Mouse (Mus musculus): ENCODE data around the gene Tapbp. TPM values are rescaled to one million over a fixed set of nuclear protein-coding genes. Genes with fewer than 3 reads are reported as not detected.

Gene Tapbp
- polyA plus RNA-seq, 1 experiment, result 30.5 TPM

DNA sequence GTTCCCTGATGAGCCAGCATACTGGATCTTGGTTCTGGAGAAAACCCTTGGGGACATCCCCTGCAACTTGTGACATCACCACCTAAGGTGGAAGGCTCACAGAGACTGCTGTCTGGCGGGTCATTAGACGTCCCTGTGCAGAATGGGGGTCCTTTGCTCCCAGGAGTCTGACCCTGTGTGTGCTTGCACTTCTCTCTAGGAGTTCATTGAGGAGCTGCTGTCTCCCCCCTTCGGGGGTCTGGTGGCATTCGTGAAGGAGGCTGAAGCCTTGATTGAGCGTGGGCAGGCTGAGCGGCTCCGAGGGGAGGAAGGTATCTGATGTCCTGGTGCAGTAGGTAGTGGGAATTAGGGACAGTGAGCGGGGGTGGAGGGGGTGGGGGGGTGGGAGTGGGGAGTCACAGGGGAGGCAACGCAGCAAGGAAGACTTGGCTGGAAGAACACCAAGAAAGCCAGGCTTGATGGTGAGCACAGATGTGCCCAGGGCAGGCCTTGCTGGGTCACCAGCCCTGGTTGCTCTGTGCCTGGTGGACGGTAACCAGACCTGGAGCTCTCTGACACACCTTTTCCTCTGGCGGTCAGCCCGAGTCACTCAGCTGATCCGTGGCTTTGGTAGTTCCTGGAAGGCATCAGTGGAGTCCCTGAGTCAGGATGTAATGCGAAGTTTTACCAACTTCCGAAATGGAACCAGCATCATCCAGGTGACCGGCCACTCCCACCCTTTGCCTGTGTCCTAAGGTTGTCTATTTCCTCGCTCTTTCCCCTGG lies 49.6 kb downstream of the Tapbp start:
- no peak for TF ChIP-seq USF1 (IDR thresholded peaks at IDR 0.05; ENCODE audit: low read depth)
- no peak for TF ChIP-seq MYOG (IDR thresholded peaks at IDR 0.05; ENCODE audit: control insufficient read depth, extremely low read depth, insufficient read length)
- no peak for TF ChIP-seq CTCF (IDR thresholded peaks at IDR 0.05; ENCODE audit: control insufficient read depth, insufficient read depth, insufficient read length)
- no peak for TF ChIP-seq MYOD1 (IDR thresholded peaks at IDR 0.05; ENCODE audit: control insufficient read depth, insufficient read length, low read depth)
- TF ChIP-seq FOSL1 (IDR thresholded peaks at IDR 0.05; ENCODE audit: insufficient read depth, low read length, poor library complexity, severe bottlenecking), result no peak
- no peak for TF ChIP-seq MAX (IDR thresholded peaks at IDR 0.05)
- no peak for TF ChIP-seq CEBPB (IDR thresholded peaks at IDR 0.05; ENCODE audit: low read depth)
- no peaks in the 10 kb centered on the region for H3K36me3 ChIP-seq (ENCODE audit: control insufficient read depth, insufficient read depth)
- no peaks in the 10 kb centered on the region for H3K79me2 ChIP-seq (ENCODE audit: control insufficient read depth, insufficient read depth)
- H3K27me3 ChIP-seq (ENCODE audit: control insufficient read depth, insufficient read depth, insufficient read length), result no peaks in the 10 kb centered on the region
- no peak overlapping the region for H3K4me3 ChIP-seq (ENCODE audit: insufficient read depth, poor library complexity, severe bottlenecking)
- no peaks in the 10 kb centered on the region for H3K79me3 ChIP-seq (ENCODE audit: low read depth)
- no peak overlapping the region for H3ac ChIP-seq (ENCODE audit: control insufficient read depth, insufficient read length, low read depth)

DNA sequence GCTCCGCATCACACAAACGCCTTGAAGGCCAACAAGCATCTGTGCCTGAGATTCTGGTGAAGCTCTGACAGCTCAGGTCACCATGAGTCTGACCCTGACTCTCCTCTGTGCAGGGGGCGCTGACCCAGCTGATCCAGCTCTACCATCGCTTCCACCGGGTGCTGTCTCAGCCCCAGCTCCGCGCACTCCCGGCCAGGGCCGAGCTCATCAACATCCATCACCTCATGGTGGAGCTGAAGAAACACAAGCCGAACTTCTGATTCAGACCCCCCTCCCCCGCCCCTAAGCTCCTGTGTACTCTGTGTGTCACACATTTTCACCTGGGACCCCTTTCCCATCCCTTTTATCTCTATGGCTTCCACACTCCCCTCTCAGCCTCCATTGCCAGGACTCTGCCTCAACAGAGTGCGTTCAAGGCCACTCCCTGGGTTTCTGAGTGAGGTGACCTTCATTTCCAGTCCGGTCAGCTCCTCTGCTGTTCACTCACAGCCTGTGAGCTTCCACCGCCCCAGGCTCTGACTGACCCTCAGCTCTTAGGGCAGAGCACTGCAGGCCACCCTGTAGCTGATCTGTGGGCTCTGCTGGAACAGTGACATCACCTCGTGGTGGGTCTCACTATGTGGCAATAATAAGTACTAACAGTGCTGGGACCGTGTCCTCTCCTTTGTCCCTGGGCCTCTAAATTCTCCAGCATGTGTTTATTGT lies 50.3 kb downstream of the Tapbp start:
- Histone ChIP-seq H3K36me3 (ENCODE audit: control insufficient read depth, insufficient read depth) (no peaks in the 10 kb centered on the region), H3ac (ENCODE audit: control insufficient read depth, insufficient read length, low read depth) (no peak overlapping the region), H3K79me2 (ENCODE audit: control insufficient read depth, insufficient read depth) (no peaks in the 10 kb centered on the region), H3K4me3 (ENCODE audit: insufficient read depth, poor library complexity, severe bottlenecking) (no peak overlapping the region), H3K79me3 (ENCODE audit: low read depth) (no peaks in the 10 kb centered on the region), H3K27me3 (ENCODE audit: control insufficient read depth, insufficient read depth, insufficient read length) (no peaks in the 10 kb centered on the region)
- TF ChIP-seq CTCF (IDR thresholded peaks at IDR 0.05; ENCODE audit: control insufficient read depth, insufficient read depth, insufficient read length), result no peak
- TF ChIP-seq USF1 (IDR thresholded peaks at IDR 0.05; ENCODE audit: low read depth), result no peak
- TF ChIP-seq MYOG (IDR thresholded peaks at IDR 0.05; ENCODE audit: control insufficient read depth, extremely low read depth, insufficient read length), result no peak
- TF ChIP-seq MYOD1 (IDR thresholded peaks at IDR 0.05; ENCODE audit: control insufficient read depth, insufficient read length, low read depth), result no peak
- no peak for TF ChIP-seq MAX (IDR thresholded peaks at IDR 0.05)
- TF ChIP-seq FOSL1 (IDR thresholded peaks at IDR 0.05; ENCODE audit: insufficient read depth, low read length, poor library complexity, severe bottlenecking), result no peak
- TF ChIP-seq CEBPB (IDR thresholded peaks at IDR 0.05; ENCODE audit: low read depth), result no peak

DNA sequence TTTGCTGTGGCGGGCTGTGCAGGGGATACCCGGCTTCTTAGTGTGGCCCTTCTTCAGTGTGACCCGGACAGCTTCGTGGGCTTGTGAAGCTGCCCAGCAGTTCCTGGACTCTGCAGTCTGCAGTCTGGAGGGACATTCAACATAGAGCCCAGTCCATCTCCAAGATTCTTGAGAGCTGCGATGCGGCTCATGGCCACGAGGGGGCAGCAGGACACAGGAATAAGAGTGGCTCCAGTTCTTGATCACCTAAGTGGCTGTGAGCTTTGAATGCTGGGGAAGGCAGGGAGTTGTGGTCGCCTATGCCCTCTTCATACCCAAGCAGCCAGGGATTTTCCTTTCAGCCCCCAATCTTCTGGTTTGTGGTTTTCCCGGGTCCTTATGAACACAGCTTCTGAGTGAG lies 52.8 kb downstream of the Tapbp start:
- Histone ChIP-seq H3K79me3 (ENCODE audit: low read depth) (no peaks in the 10 kb centered on the region), H3K4me3 (ENCODE audit: insufficient read depth, poor library complexity, severe bottlenecking) (no peak overlapping the region)
- TF ChIP-seq CTCF (IDR thresholded peaks at IDR 0.05; ENCODE audit: control insufficient read depth, insufficient read depth, insufficient read length), result peak; percentile 14
- TF ChIP-seq MAX (IDR thresholded peaks at IDR 0.05), result no peak
- no peak for TF ChIP-seq MYOD1 (IDR thresholded peaks at IDR 0.05; ENCODE audit: control insufficient read depth, insufficient read length, low read depth)

DNA sequence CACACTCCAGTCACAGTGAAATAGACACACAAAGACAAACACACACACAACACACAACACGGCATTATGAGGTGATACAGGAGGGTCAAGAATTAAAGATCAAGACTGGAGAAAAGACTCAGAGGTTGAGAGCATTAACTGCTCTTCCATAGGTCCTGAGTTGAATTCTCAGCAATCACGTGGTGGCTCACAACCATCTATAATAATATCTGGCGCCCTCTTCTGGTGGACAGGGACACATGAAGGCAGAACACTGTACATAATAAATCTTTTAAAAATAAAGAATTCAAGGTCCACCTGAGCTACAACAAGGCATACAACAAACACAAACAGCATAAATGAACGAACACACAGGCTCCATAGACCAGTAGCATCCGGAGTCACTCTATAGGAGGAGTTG lies 53.2 kb downstream of the Tapbp start:
- Histone ChIP-seq H3ac (ENCODE audit: control insufficient read depth, insufficient read length, low read depth) (no peak overlapping the region), H3K36me3 (ENCODE audit: control insufficient read depth, insufficient read depth) (no peaks in the 10 kb centered on the region), H3K79me3 (ENCODE audit: low read depth) (no peaks in the 10 kb centered on the region), H3K27me3 (ENCODE audit: control insufficient read depth, insufficient read depth, insufficient read length) (no peaks in the 10 kb centered on the region), H3K79me2 (ENCODE audit: control insufficient read depth, insufficient read depth) (no peaks in the 10 kb centered on the region), H3K4me3 (ENCODE audit: insufficient read depth, poor library complexity, severe bottlenecking) (no peak overlapping the region)
- TF ChIP-seq MYOD1 (IDR thresholded peaks at IDR 0.05; ENCODE audit: control insufficient read depth, insufficient read length, low read depth), result no peak
- no peak for TF ChIP-seq CEBPB (IDR thresholded peaks at IDR 0.05; ENCODE audit: low read depth)
- peak; percentile 27 for TF ChIP-seq MAX (IDR thresholded peaks at IDR 0.05)
- peak; percentile 79 for TF ChIP-seq USF1 (IDR thresholded peaks at IDR 0.05; ENCODE audit: low read depth)

More for the DNA sequence above, 52.8 kb downstream of the Tapbp start:
- H3K79me2 ChIP-seq (ENCODE audit: control insufficient read depth, insufficient read depth), result no peaks in the 10 kb centered on the region
- H3K27me3 ChIP-seq (ENCODE audit: control insufficient read depth, insufficient read depth, insufficient read length), result no peaks in the 10 kb centered on the region
- no peaks in the 10 kb centered on the region for H3K36me3 ChIP-seq (ENCODE audit: control insufficient read depth, insufficient read depth)
- H3ac ChIP-seq (ENCODE audit: control insufficient read depth, insufficient read length, low read depth), result no peak overlapping the region

DNA sequence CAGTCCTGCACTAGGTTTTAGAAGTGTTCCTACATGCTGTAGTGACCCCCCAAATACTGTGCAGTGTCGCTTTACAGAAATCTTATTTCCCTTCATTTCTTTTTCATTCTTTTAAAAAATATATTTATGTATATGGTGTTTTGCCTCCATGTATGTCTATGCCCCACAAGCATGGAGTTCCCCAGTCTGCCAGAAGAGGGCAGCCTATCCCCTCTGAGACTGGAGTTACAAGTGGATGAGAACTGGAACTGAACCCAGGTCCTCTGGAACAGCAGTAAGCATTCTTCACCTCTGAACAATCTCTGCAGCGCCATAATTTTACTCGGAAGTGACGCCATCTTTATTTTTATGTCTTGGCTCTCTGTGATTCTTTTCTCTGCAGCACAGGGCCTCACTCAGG lies 53.7 kb downstream of the Tapbp start:
- peaks cover 5% of the 10 kb centered on the region for H3K27me3 ChIP-seq (ENCODE audit: control insufficient read depth, insufficient read depth, insufficient read length)
- TF ChIP-seq MYOG (IDR thresholded peaks at IDR 0.05; ENCODE audit: control insufficient read depth, extremely low read depth, insufficient read length), result no peak
- no peak for TF ChIP-seq CTCF (IDR thresholded peaks at IDR 0.05; ENCODE audit: control insufficient read depth, insufficient read depth, insufficient read length)
- TF ChIP-seq USF1 (IDR thresholded peaks at IDR 0.05; ENCODE audit: low read depth), result no peak
- no peak for TF ChIP-seq CEBPB (IDR thresholded peaks at IDR 0.05; ENCODE audit: low read depth)
- TF ChIP-seq FOSL1 (IDR thresholded peaks at IDR 0.05; ENCODE audit: insufficient read depth, low read length, poor library complexity, severe bottlenecking), result no peak
- TF ChIP-seq MYOD1 (IDR thresholded peaks at IDR 0.05; ENCODE audit: control insufficient read depth, insufficient read length, low read depth), result no peak
- TF ChIP-seq MAX (IDR thresholded peaks at IDR 0.05), result no peak
- no peak overlapping the region for H3ac ChIP-seq (ENCODE audit: control insufficient read depth, insufficient read length, low read depth)
- no peaks in the 10 kb centered on the region for H3K36me3 ChIP-seq (ENCODE audit: control insufficient read depth, insufficient read depth)
- no peak overlapping the region for H3K4me3 ChIP-seq (ENCODE audit: insufficient read depth, poor library complexity, severe bottlenecking)
- H3K79me3 ChIP-seq (ENCODE audit: low read depth), result no peaks in the 10 kb centered on the region
- no peaks in the 10 kb centered on the region for H3K79me2 ChIP-seq (ENCODE audit: control insufficient read depth, insufficient read depth)
